Mouse (Mus musculus) right cerebral cortex, adult 2 months (tissue): ENCODE results near the gene Gnl2.

Experiments
- DNase-seq, 2 experiments: peaks; one replicate each; pipeline ENCODE4 v3.0.0; 2021 to 2022; ENCODE audit warnings: low spot score in 2 of 2

Gnl2 gene

GRCm38 (mm10) chr4:125002978-125003377 is 13.4 kb upstream of the Gnl2 start:
- DNase-seq = no peak

GRCm38 (mm10) chr4:125004886-125005285 is 11.5 kb upstream of the Gnl2 start:
- DNase-seq = no peak

DNA sequence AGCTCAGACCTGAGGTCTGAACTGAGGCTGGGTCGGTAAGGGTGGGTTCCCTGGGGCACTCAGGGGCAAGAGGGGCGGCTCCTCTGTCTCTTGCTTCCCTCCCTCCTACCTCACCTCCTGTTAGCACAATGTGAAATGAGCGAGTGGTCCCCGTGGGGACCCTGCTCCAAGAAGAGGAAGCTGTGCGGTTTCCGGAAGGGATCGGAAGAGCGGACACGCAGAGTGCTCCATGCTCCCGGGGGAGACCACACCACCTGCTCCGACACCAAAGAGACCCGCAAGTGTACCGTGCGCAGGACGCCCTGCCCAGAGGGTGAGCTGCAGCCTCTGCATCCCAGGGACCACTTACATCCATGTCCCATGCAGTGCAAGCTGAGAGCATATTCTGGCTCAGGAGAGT is 8.9 kb upstream of the Gnl2 start:
- DNase-seq = no peak

GRCm38 (mm10) chr4:125008220-125008619 is 8.2 kb upstream of the Gnl2 start:
- DNase-seq = no peak

DNA sequence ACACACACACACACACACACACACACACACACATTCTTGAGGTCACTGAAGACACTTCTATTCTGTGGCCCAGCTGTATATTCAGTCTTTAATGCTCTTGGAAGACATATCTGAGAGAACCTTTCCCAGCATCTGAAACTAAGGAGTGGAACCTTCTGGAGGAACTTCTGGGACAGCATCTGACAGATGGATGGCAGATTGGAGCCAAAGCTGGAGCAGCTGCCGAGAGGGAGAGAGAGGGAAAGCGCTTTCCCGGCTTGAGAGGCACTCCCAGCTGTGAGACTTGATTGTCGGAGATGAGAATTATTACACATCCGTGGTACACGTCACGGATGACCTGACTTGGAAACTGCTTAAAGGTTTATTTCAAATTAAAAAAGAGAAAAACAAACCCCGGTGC is 7.7 kb upstream of the Gnl2 start:
- no peak for DNase-seq

- no peak for DNase-seq
Observed at GRCm38 (mm10) chr4:125017431-125017830, 1.0 kb downstream of the Gnl2 start.

DNA sequence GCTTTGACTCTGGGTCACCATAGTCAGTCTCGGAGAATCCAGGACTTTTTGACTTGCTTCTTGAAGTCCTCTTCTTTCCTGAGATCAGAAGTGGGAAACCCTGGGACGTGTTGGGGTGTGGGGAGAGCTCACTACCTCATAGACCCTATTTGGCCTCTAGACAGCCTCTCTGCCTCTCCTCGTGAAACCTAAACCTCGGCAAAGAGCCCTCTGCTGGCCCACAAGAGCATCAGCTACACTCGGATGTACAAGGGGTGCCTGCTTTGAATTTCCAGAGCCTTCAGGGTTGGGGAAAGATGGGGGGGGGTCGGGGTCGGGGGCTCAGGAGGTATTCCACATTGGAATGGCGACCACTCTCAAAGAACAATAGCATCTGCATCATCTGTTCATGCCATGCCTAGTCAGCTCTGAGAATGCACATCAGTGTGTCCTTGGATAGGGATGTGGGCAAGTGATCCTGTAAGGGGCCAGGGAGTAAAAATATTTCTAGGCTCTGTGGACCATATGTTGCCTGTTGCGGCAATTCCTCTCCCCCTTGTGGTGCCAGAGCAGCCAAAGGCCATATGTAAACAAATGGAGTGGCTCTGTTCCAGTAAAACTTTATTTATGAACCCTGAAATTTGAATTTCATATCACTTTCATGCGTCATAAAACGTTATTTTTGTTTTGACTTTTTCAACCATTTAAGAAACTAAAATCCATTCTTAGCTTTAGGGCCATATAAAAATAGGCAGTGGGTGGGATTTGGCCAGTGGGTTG is 4.6 kb downstream of the Gnl2 start:
- DNase-seq = peak in 1 of 2 experiments; percentile 14

GRCm38 (mm10) chr4:125029891-125030614 is 13.7 kb downstream of the Gnl2 start:
- DNase-seq = peak; percentile 91 to 97

- DNase-seq = no peak
Observed at GRCm38 (mm10) chr4:125034341-125034740, 18.0 kb downstream of the Gnl2 start.

DNA sequence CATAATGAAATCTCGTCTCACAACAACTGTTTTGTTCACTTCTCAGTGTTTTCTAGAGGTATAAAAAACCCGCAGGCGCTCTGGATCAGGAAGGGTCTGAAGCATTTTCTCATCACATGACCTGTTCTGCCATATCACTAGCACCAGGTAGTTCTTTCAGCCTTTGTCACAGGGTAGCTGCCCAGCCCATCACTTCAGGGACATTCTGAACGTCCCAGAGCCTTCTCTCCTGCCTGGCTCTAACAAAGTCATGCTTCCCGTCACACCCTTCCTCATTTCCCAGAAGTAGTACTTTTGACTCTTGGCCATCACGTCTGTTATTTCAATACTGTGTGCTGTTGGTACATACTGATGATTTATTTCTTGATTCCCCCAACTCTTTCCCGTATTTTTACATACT is 28.1 kb downstream of the Gnl2 start:
- no peak for DNase-seq

- DNase-seq = peak; percentile 16 to 21
Observed at GRCm38 (mm10) chr4:125055385-125055784, 39.0 kb downstream of the Gnl2 start.

DNA sequence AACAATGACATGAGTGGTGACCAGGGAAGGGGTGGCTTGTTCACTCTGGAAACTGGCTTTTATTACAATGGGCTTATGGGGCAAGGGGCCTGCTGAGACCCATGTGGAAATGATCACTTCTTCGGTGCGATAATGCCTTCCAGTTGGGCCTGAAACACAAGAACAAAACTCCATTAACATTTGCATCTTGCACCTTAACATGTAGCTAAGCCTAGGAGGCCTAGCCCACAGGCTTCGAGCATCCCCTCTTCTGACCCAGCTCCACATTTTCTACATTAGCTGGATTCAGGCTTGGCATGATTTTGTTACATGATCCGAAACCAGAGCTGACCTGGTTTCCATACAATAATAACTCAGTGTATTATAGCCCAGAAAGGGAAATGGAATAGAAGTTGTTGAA is 40.1 kb downstream of the Gnl2 start:
- no peak for DNase-seq

GRCm38 (mm10) chr4:125057273-125057672 is 40.9 kb downstream of the Gnl2 start:
- DNase-seq = no peak

DNA sequence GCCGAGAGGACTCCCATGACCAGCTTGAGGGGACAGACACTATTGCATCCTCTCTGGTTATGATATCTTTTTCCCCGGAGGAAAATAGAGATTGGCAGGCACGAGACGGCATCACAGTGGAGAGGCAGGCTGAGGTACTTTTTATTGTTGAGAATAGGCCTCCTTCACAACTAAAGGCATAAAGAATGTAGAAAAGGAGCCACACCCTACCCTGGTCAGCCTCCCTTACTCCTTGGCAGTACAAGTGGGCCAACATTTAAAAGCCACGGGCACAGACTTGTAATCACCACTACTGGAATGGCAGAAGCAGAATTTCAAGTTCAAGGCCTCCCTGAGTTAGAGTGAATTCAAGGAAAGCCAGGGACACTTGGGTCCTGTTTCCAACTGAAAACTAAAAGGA is 41.6 kb downstream of the Gnl2 start:
- no peak for DNase-seq

- peak; percentile 57 to 70 for DNase-seq
Observed at GRCm38 (mm10) chr4:125059025-125059424, 42.6 kb downstream of the Gnl2 start.

- no peak for DNase-seq
Observed at GRCm38 (mm10) chr4:125063829-125064228, 47.4 kb downstream of the Gnl2 start.

- DNase-seq = peak; percentile 32 to 40
Observed at GRCm38 (mm10) chr4:125065517-125066307, 49.3 kb downstream of the Gnl2 start, which contains the start of gene Dnali1. Gene Dnali1, minus strand, starts transcription at chr4:125065703.

- peak; percentile 95 to 97 for DNase-seq
Observed at GRCm38 (mm10) chr4:125066490-125067370, 50.3 kb downstream of the Gnl2 start, which contains the start of gene Snip1. Gene Snip1, plus strand, starts transcription at chr4:125066672.

DNA sequence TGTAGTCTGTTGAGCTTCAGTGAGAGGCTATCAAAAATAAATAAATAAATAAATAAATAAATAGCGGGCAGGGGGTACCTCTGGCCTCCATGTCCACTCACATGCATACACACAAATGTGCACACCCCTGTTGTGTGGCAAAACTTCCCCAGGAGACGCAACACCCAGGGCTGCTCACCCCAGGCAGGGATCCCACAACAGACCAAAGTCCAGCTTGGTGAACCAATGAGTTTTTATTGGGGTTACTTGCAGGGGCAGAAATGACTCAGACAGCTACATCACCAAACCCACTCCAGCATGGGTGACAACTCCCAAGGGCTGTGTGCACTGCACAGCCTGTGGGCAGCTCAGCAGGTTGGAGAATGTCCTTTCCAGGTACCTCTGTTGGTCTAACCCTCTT is 61.3 kb downstream of the Gnl2 start:
- DNase-seq = no peak

GRCm38 (mm10) chr4:125078698-125079097 is 62.3 kb downstream of the Gnl2 start:
- DNase-seq = no peak
